Mouse (Mus musculus): ENCODE measurements around the gene Efcab14. TPM values are rescaled to one million over a fixed set of nuclear protein-coding genes. Genes with fewer than 3 reads are reported as not detected.

Gene Efcab14
- polyA plus RNA-seq, 1 experiment = 11.1 TPM

DNA sequence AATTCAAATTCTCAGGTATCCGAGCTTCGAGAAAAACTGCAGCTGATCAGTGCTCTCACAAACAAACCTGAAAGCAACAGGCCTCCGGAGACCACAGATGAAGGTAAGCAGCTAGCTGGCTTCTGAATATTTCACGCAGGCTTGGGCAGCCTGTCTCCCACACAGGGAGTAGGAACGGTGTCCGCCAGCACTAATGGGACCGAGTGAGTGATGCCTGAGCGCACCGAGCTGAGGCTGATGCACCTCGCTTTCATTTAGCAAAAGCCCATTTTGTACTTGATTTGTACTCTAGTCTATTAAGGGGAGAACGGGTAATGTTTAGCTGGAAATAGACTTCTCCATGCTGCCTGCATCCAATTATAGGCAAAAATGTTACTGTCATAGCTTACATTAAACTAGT lies 27.0 kb downstream of the Efcab14 start:
- Histone ChIP-seq H3K36me3 (ENCODE audit: control insufficient read depth, insufficient read depth) (peaks cover 60% of the 10 kb centered on the region), H3K4me3 (no peak overlapping the region)
- TF ChIP-seq CEBPB (IDR thresholded peaks at IDR 0.05; ENCODE audit: insufficient read depth, poor library complexity, severe bottlenecking) (no peak), MYOD1 (IDR thresholded peaks at IDR 0.05; ENCODE audit: control insufficient read depth in 1 of 3, insufficient read length in 2 of 3, low read depth in 2 of 3) (no peak), MYOG (IDR thresholded peaks at IDR 0.05; ENCODE audit: control insufficient read depth in 1 of 3, insufficient read depth in 1 of 3, insufficient read length in 2 of 3, low read depth in 2 of 3) (no peak), POLR2A (IDR thresholded peaks at IDR 0.05; ENCODE audit: insufficient read length, low read depth) (no peak), REST (IDR thresholded peaks at IDR 0.05; ENCODE audit: insufficient read depth, insufficient read length) (no peak), POLR2AphosphoS2 (IDR thresholded peaks at IDR 0.05; ENCODE audit: insufficient read length, low read depth) (no peak), E2F4 (IDR thresholded peaks at IDR 0.05; ENCODE audit: insufficient read depth) (no peak), MAX (IDR thresholded peaks at IDR 0.05; ENCODE audit: low read depth) (no peak)

GRCm38 (mm10) chr4:115767647-115768467 lies 30.3 kb downstream of the Efcab14 start:
- peaks cover 42% of the 10 kb centered on the region for H3K36me3 ChIP-seq (ENCODE audit: control insufficient read depth, insufficient read depth)

More for the DNA sequence above, 27.0 kb downstream of the Efcab14 start:
- Histone ChIP-seq H3K27me3 (ENCODE audit: control insufficient read depth, insufficient read depth, insufficient read length) (no peaks in the 10 kb centered on the region), H3K4me2 (ENCODE audit: low read depth) (no peak overlapping the region), H3ac (ENCODE audit: control insufficient read depth, insufficient read length) (no peak overlapping the region), H3K79me2 (ENCODE audit: control insufficient read depth, insufficient read depth) (no peaks in the 10 kb centered on the region)

DNA sequence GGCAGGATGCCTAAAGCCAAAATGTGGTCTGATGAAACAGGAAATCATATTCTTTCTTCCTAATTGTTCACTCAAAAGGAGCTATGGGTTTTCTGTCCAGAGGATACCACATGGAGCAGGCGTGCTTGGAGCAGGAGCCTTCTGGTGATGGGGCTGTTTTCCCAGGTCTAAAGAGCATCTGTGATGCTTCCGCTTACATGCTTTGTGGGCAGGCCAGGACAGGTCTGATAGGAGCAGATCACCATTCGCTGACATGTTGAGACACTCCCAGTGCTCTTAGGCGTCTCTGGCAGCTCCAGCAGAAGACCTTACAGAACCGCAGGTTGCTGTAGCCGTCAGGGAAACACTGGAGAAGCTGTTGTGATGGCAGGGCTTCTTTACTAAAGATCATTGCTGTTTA lies 37.5 kb downstream of the Efcab14 start:
- TF ChIP-seq POLR2AphosphoS2 (IDR thresholded peaks at IDR 0.05; ENCODE audit: insufficient read length, low read depth) = no peak
- TF ChIP-seq MYOG (IDR thresholded peaks at IDR 0.05; ENCODE audit: control insufficient read depth in 1 of 3, insufficient read depth in 1 of 3, insufficient read length in 2 of 3, low read depth in 2 of 3) = no peak
- TF ChIP-seq TCF12 (IDR thresholded peaks at IDR 0.05; ENCODE audit: insufficient read depth, poor library complexity, severe bottlenecking) = no peak
- no peak for TF ChIP-seq MAX (IDR thresholded peaks at IDR 0.05; ENCODE audit: low read depth)
- TF ChIP-seq REST (IDR thresholded peaks at IDR 0.05; ENCODE audit: insufficient read depth, insufficient read length) = no peak
- no peak for TF ChIP-seq SRF (IDR thresholded peaks at IDR 0.05; ENCODE audit: control insufficient read depth, insufficient read length, low read depth)
- no peak for TF ChIP-seq USF1 (IDR thresholded peaks at IDR 0.05; ENCODE audit: low read depth)
- no peak for TF ChIP-seq POLR2A (IDR thresholded peaks at IDR 0.05; ENCODE audit: insufficient read length, low read depth)
- Histone ChIP-seq H3K79me2 (ENCODE audit: control insufficient read depth, insufficient read depth) (no peaks in the 10 kb centered on the region), H3K27me3 (ENCODE audit: control insufficient read depth, insufficient read depth, insufficient read length) (no peaks in the 10 kb centered on the region), H3K36me3 (ENCODE audit: control insufficient read depth, insufficient read depth) (peaks cover 14% of the 10 kb centered on the region), H3ac (ENCODE audit: control insufficient read depth, insufficient read length) (no peak overlapping the region), H3K4me3 (no peak overlapping the region), H3K4me2 (ENCODE audit: low read depth) (no peak overlapping the region)

More at GRCm38 (mm10) chr4:115767647-115768467, 30.3 kb downstream of the Efcab14 start:
- no peak for TF ChIP-seq CEBPB (IDR thresholded peaks at IDR 0.05; ENCODE audit: insufficient read depth, poor library complexity, severe bottlenecking)
- TF ChIP-seq MYOG (IDR thresholded peaks at IDR 0.05; ENCODE audit: control insufficient read depth in 1 of 3, insufficient read depth in 1 of 3, insufficient read length in 2 of 3, low read depth in 2 of 3) = peak in 1 of 3 experiments; percentile 52
- no peak overlapping the region for H3ac ChIP-seq (ENCODE audit: control insufficient read depth, insufficient read length)
- no peaks in the 10 kb centered on the region for H3K27me3 ChIP-seq (ENCODE audit: control insufficient read depth, insufficient read depth, insufficient read length)
- H3K4me3 ChIP-seq = no peak overlapping the region
- no peak overlapping the region for H3K4me2 ChIP-seq (ENCODE audit: low read depth)
- no peaks in the 10 kb centered on the region for H3K79me2 ChIP-seq (ENCODE audit: control insufficient read depth, insufficient read depth)

GRCm38 (mm10) chr4:115777627-115778026 lies 40.1 kb downstream of the Efcab14 start:
- H3ac ChIP-seq (ENCODE audit: control insufficient read depth, insufficient read length) = no peak overlapping the region
- H3K36me3 ChIP-seq (ENCODE audit: control insufficient read depth, insufficient read depth) = peaks cover 5% of the 10 kb centered on the region
- H3K27me3 ChIP-seq (ENCODE audit: control insufficient read depth, insufficient read depth, insufficient read length) = no peaks in the 10 kb centered on the region
- no peak overlapping the region for H3K4me2 ChIP-seq (ENCODE audit: low read depth)
- no peaks in the 10 kb centered on the region for H3K79me2 ChIP-seq (ENCODE audit: control insufficient read depth, insufficient read depth)
- no peak overlapping the region for H3K4me3 ChIP-seq
- TF ChIP-seq POLR2A (IDR thresholded peaks at IDR 0.05; ENCODE audit: insufficient read length, low read depth) (no peak), TCF12 (IDR thresholded peaks at IDR 0.05; ENCODE audit: insufficient read depth, poor library complexity, severe bottlenecking) (no peak), USF1 (IDR thresholded peaks at IDR 0.05; ENCODE audit: low read depth) (no peak), TCF3 (IDR thresholded peaks at IDR 0.05; ENCODE audit: insufficient read length, low read depth) (no peak), REST (IDR thresholded peaks at IDR 0.05; ENCODE audit: insufficient read depth, insufficient read length) (no peak), MYOG (IDR thresholded peaks at IDR 0.05; ENCODE audit: control insufficient read depth in 1 of 3, insufficient read depth in 1 of 3, insufficient read length in 2 of 3, low read depth in 2 of 3) (no peak), POLR2AphosphoS2 (IDR thresholded peaks at IDR 0.05; ENCODE audit: insufficient read length, low read depth) (no peak), MYOD1 (IDR thresholded peaks at IDR 0.05; ENCODE audit: control insufficient read depth in 1 of 3, insufficient read length in 2 of 3, low read depth in 2 of 3) (no peak), E2F4 (IDR thresholded peaks at IDR 0.05; ENCODE audit: insufficient read depth) (no peak), CEBPB (IDR thresholded peaks at IDR 0.05; ENCODE audit: insufficient read depth, poor library complexity, severe bottlenecking) (no peak), SRF (IDR thresholded peaks at IDR 0.05; ENCODE audit: control insufficient read depth, insufficient read length, low read depth) (no peak), MAX (IDR thresholded peaks at IDR 0.05; ENCODE audit: low read depth) (no peak)

DNA sequence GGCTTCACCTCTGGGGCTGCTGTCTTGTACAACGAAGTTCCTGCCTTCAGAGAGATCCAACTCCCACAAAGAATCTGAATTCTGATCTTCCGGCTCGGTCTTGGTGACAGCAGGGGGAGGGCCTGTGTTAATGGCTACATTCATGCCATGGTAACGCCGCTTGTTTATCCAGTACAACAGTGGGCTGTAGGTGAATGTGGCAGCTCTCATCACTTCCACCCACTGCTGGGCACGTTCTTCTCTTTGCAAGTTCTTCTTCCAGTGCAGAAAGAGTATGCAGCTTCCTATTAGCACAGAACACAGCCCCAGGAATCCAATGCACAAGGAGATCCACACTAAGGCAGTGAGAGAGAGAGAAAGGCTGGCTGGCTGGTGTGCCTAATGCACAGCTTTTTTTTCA lies 42.7 kb downstream of the Efcab14 start:
- Histone ChIP-seq H3K27me3 (ENCODE audit: control insufficient read depth, insufficient read depth, insufficient read length) (no peaks in the 10 kb centered on the region), H3K36me3 (ENCODE audit: control insufficient read depth, insufficient read depth) (no peaks in the 10 kb centered on the region), H3K4me2 (ENCODE audit: low read depth) (no peak overlapping the region), H3K79me2 (ENCODE audit: control insufficient read depth, insufficient read depth) (no peaks in the 10 kb centered on the region), H3ac (ENCODE audit: control insufficient read depth, insufficient read length) (no peak overlapping the region), H3K4me3 (no peak overlapping the region)
- TF ChIP-seq MYOG (IDR thresholded peaks at IDR 0.05; ENCODE audit: control insufficient read depth in 1 of 3, insufficient read depth in 1 of 3, insufficient read length in 2 of 3, low read depth in 2 of 3) (no peak), CEBPB (IDR thresholded peaks at IDR 0.05; ENCODE audit: insufficient read depth, poor library complexity, severe bottlenecking) (no peak), REST (IDR thresholded peaks at IDR 0.05; ENCODE audit: insufficient read depth, insufficient read length) (no peak), TCF3 (IDR thresholded peaks at IDR 0.05; ENCODE audit: insufficient read length, low read depth) (no peak), MYOD1 (IDR thresholded peaks at IDR 0.05; ENCODE audit: control insufficient read depth in 1 of 3, insufficient read length in 2 of 3, low read depth in 2 of 3) (no peak)
